35 mouse cellular contexts compared by ENCODE assay signal in genomic region chr12:98352401-98352800, GRCm38 (mm10).
"Had no signal": no experiment of that assay in that cellular context is flagged by ENCODE, and none has a peak within 500 bp of the region (broad histone marks: within the 10 kb centered on the region; RNA-seq: fewer than 3 reads in every experiment).

No protein-coding gene starts in this region.

- H3K9ac ChIP-seq: heart, embryonic 13.5 days; heart, embryonic 15.5 days; hindbrain, embryonic 12.5 days; hindbrain, embryonic 13.5 days; hindbrain, embryonic 14.5 days; hindbrain, embryonic 15.5 days; intestine, embryonic 15.5 days; kidney, embryonic 15.5 days had no signal

- ATAC-seq: hindbrain, embryonic 16.5 days; hindbrain, postnatal 0 days; inflammation-experienced regulatory T-cells, adult 6 months; intestine, embryonic 15.5 days; intestine, embryonic 16.5 days; intestine, postnatal 0 days had no signal

- H3K36me3 ChIP-seq: heart, embryonic 10.5 days; heart, embryonic 13.5 days; heart, embryonic 15.5 days; hindbrain, embryonic 10.5 days; hindbrain, embryonic 12.5 days; hindbrain, embryonic 13.5 days; hindbrain, embryonic 15.5 days; intestine, embryonic 15.5 days; kidney, embryonic 15.5 days had no signal

- H3K9me3 ChIP-seq: heart, embryonic 13.5 days; heart, embryonic 15.5 days; hindbrain, embryonic 15.5 days; intestine, embryonic 15.5 days; kidney, embryonic 15.5 days had no signal

- H3K27ac ChIP-seq: heart, embryonic 10.5 days; heart, embryonic 13.5 days; heart, embryonic 15.5 days; hindbrain, embryonic 10.5 days; hindbrain, embryonic 12.5 days; hindbrain, embryonic 13.5 days; hindbrain, embryonic 14.5 days; hindbrain, embryonic 15.5 days; hindbrain, postnatal 0 days; intestine, embryonic 15.5 days; kidney, embryonic 15.5 days; kidney, postnatal 0 days; layer of hippocampus, adult 2 months; left cerebral cortex, adult 2 months had no signal

- DNase-seq: heart, postnatal 10 days; heart, postnatal 14 days; heart, postnatal 36 days; heart, postnatal 4 days; kidney, adult 11 months; kidney, adult 18-20 months; kidney, adult 2 months; kidney, adult 8-10 months; kidney, adult 9 months; kidney, postnatal 10 days; kidney, postnatal 14 days; kidney, postnatal 25 days; kidney, postnatal 36 days; kidney, postnatal 4 days; layer of hippocampus, adult 9-11 months; layer of hippocampus, postnatal 36 days had no signal

- H3K4me2 ChIP-seq: heart, embryonic 11.5 days; heart, embryonic 13.5 days; heart, embryonic 15.5 days; hindbrain, embryonic 12.5 days; hindbrain, embryonic 13.5 days; hindbrain, embryonic 14.5 days; hindbrain, embryonic 15.5 days; intestine, embryonic 15.5 days; kidney, embryonic 15.5 days had no signal

- H3K4me1 ChIP-seq: heart, embryonic 10.5 days; heart, embryonic 13.5 days; heart, embryonic 15.5 days; hindbrain, embryonic 10.5 days; hindbrain, embryonic 12.5 days; hindbrain, embryonic 13.5 days; hindbrain, embryonic 15.5 days; intestine, embryonic 15.5 days; kidney, embryonic 15.5 days had no signal

- H3K4me3 ChIP-seq: heart, embryonic 10.5 days; heart, embryonic 13.5 days; heart, embryonic 15.5 days; hindbrain, embryonic 10.5 days; hindbrain, embryonic 12.5 days; hindbrain, embryonic 13.5 days; hindbrain, embryonic 15.5 days; intestine, embryonic 15.5 days; kidney, embryonic 15.5 days; layer of hippocampus, adult 2 months; left cerebral cortex, adult 2 months had no signal

- H3K27me3 ChIP-seq: heart, embryonic 13.5 days; heart, embryonic 15.5 days; hindbrain, embryonic 12.5 days; hindbrain, embryonic 13.5 days; hindbrain, embryonic 15.5 days; intestine, embryonic 15.5 days; kidney, embryonic 15.5 days had no signal
